Mouse (Mus musculus): ENCODE measurements around the gene Ctnnbip1.

GRCm38 (mm10) chr4:149576993-149577548, 59.0 kb downstream of the Ctnnbip1 start:
- TF ChIP-seq CTCF (IDR thresholded peaks at IDR 0.05; ENCODE audit: insufficient read depth, low read depth, low read length) (no peak), POLR2A (IDR thresholded peaks at IDR 0.05; ENCODE audit: insufficient read depth, low read depth, low read length) (no peak)
